Mouse (Mus musculus): Measurements from ENCODE around the gene Hormad2.

Hormad2 gene

GRCm38 (mm10) chr11:4446195-4446868 lies 5.4 kb upstream of the Hormad2 start:
- no peak for DNase-seq (ENCODE audit: low read depth, low spot score)

GRCm38 (mm10) chr11:4442280-4442679 lies 1.4 kb upstream of the Hormad2 start:
- no peak for DNase-seq (ENCODE audit: low read depth, low spot score)

DNA sequence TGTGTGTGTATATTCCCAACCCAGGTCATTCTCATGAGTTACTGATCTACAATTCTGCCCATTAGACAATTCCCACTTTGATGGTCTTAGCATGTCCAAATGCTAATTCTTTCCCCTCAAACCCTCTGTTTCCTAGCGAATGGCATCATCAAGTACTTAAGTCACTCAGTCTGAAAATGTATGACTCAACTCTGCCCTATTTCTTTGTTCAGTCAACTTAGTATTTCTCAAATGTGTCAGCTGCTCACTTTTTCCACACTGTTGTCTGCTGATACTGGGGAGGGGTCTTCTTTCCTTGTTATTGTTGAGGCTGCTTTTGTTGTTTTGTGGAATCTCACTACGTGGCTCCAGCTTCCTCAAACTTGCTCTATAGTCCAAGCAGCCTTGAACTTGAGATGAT lies 2.7 kb downstream of the Hormad2 start:
- no peak for DNase-seq (ENCODE audit: low read depth, low spot score)

DNA sequence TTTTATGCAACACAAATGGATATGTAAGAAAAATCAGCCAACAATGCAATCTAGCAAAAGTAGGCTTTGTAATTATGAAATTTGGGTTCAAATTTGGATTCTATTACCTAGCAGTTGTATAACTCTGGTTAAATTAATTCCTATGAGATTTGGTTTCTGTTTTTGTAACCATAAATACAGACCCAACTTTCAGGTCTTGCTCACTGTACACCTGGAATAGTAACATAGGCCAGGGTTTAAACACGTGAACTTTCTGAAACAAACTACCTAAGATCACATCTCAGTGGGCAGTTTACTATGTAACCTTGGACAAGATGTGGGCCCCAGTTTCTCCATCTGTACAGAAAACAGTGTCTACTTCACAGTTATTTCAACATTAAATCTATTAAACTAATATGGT lies 3.6 kb downstream of the Hormad2 start:
- DNase-seq (ENCODE audit: low read depth, low spot score), result no peak

DNA sequence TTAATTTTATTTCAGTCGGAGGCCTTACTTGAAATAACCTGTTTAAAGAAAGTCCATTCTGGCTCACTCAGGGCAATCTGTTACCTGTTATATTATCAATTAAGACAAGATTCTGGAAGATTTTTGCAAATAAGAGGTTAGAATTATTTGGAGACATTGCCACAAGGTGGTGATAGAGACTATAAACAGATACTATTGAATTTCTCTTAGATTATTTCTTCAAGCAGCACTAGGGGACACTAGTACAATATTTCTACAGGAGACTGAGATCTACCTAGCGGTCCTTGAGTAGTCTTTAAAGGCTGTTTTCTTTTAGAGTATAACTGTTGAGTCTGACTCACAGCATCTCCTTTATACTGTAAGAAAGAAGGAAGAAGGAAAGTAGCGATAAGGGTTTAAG lies 4.3 kb downstream of the Hormad2 start:
- DNase-seq (ENCODE audit: low read depth, low spot score), result no peak

DNA sequence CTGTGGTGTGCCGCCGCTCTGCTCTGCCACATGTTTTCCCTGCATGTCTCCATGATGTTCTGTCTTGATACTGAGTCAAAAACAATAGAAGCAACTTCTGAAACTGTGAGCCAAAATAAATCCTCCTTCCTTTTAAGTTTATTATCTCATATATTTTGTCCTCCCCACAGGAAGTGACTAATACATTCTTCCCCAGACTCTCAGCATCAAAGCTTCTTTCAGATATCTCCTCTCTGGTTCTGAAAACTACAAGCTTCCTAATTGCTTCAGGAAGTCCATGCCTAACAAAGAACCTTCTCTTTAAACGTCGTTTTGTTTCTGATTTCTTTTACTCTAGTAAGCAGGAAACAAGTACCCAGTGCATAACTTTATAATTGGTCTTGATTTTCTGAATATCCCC lies 6.4 kb downstream of the Hormad2 start:
- DNase-seq (ENCODE audit: low read depth, low spot score), result no peak

- DNase-seq (ENCODE audit: low read depth, low spot score), result no peak
Observed at GRCm38 (mm10) chr11:4423818-4424217, 17.1 kb downstream of the Hormad2 start.

- no peak for DNase-seq (ENCODE audit: low read depth, low spot score)
Observed at GRCm38 (mm10) chr11:4422494-4423425, 18.1 kb downstream of the Hormad2 start.

- no peak for DNase-seq (ENCODE audit: low read depth, low spot score)
Observed at GRCm38 (mm10) chr11:4421933-4422488, 18.9 kb downstream of the Hormad2 start.

DNA sequence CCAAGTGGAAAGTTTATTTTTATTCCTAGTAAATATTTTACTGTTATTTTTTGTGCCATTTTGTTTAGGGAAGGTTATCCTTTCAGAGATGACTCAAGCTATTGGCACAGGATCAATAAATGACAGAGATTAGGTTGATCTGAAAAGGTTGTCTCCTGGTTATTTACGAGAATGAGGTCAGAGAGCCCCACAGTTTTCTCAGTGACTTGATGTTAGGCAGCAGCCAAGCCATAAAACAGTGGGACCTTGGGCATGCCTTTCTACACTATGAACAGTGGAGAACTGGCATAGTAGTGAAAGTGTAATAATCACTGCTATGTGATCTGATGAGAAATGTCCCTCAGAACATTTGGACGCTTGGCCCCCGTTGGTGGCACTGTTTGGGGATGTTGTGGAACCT lies 22.9 kb downstream of the Hormad2 start:
- DNase-seq (ENCODE audit: low read depth, low spot score), result no peak

DNA sequence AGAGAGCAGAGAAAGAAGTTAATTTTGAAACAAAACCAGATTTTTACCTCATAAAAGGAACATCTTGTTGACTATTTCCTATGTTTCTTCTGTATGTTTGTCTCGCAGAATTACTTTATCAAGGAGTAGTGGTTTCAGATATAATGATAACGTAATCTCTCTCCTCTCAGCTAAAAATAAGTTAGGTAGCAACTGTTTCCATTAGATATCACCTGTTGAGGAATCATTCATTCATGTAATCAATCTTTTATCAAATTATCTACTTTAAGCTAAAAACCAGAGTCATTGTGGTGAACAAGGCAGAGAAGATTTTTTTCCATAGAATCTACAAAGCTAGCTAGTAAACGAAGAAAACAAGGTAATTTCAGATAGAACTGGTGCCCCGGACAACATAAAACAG lies 28.6 kb downstream of the Hormad2 start:
- no peak for DNase-seq (ENCODE audit: low read depth, low spot score)

- no peak for DNase-seq (ENCODE audit: low read depth, low spot score)
Observed at GRCm38 (mm10) chr11:4404277-4404676, 36.6 kb downstream of the Hormad2 start.

DNA sequence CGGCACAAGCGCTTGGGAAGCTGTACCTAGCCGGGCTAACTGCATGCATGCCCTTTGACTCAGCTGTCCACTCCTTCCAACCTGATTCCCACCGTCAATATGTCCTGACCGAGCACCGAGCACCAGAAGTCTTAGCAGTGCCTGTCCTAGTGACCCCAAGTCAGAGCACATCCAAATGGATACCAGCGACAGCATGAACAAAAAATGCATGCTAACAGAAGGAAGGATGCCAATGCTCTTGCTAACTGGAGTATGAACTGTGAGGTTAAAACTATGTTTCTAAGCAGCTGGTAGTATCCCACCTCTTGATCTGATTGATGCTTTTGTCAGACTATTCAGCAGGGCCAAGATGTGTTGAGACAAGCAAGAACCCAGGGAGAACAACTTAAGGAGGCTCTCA lies 37.5 kb downstream of the Hormad2 start:
- no peak for DNase-seq (ENCODE audit: low read depth, low spot score)

DNA sequence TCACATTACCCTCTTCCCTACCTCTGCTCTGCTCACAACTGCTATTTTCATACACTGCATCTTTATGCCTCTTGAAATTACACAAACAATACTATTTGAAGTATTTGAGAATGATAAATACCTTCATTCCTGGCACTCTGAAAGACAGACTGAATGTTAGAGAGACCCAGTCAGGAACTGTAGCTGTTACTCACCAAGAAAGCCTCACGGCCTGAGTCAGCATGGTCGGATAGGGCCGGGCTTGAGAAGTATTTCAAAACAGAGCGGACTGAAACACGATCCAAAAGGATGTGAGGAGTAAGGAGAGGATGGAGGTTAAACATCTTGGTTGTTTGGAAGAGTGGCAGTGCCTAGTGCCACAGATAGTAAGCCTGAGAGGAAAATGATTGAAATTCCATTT lies 39.7 kb downstream of the Hormad2 start:
- no peak for DNase-seq (ENCODE audit: low read depth, low spot score)

DNA sequence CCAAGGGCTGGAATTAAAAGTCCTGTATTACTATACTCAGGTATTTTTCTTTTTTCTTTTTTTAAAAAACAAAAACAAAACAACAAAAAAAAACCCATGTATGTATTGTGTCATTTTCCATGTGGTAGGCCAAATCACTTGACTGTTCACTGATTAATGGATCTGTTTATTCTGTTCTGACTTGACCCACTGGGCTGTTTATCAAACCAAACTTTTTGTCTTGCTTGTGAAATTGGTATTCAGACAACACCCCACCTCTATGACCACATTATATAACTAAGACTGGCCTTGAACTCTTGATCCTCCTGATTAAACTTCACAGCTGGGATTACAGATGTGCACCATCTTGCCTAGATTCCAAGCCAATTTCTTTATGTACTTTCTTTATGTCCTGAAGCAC lies 46.7 kb downstream of the Hormad2 start:
- no peak for DNase-seq (ENCODE audit: low read depth, low spot score)

- no peak for DNase-seq (ENCODE audit: low read depth, low spot score)
Observed at GRCm38 (mm10) chr11:4388018-4388417, 52.9 kb downstream of the Hormad2 start.

- DNase-seq (ENCODE audit: low read depth, low spot score), result no peak
Observed at GRCm38 (mm10) chr11:4382321-4382720, 58.6 kb downstream of the Hormad2 start.

DNA sequence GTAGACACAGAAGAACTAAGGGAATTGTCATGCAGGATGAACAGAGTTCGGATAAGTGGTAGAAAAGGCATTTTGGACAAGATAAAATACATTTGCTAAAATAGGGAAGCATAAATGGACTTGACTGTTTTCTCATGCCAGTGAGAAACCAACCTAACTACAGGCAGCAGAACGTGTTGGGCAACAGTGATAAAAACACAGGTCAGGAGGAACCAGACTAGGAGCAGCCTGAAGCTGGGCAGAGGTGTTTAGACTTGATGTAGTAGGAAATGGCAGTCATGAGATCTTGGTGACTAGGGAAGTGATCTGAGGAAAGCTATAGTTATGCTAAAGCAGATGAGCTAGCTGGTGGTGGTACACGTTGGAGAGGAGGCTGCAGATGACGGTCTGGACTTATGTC lies 61.0 kb downstream of the Hormad2 start:
- no peak for DNase-seq (ENCODE audit: low read depth, low spot score)

- no peak for DNase-seq (ENCODE audit: low read depth, low spot score)
Observed at GRCm38 (mm10) chr11:4366389-4366788, 74.5 kb downstream of the Hormad2 start.

DNA sequence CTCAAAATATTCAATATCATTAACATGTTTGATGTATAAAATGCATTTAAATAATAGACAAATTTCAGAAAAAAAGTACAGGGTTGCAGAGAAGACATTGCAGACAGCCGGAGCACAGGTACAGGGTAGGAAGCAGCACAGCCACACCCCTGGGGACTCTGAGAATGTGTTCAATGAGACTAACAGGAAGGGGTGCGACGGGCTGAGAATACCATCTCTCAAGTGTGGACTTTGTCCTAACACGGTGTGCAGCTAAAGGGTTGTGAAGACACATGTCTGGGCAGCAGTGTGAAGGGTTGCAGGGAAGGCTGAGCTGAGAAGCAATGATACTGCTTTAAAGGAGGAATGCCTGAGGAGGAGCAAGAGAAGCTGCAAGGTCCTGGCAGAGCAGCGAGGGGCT lies 85.5 kb downstream of the Hormad2 start:
- DNase-seq (ENCODE audit: low read depth, low spot score), result no peak

- DNase-seq (ENCODE audit: low read depth, low spot score), result no peak
Observed at GRCm38 (mm10) chr11:4352637-4353036, 88.3 kb downstream of the Hormad2 start.

- no peak for DNase-seq (ENCODE audit: low read depth, low spot score)
Observed at GRCm38 (mm10) chr11:4343926-4344325, 97.0 kb downstream of the Hormad2 start.

DNA sequence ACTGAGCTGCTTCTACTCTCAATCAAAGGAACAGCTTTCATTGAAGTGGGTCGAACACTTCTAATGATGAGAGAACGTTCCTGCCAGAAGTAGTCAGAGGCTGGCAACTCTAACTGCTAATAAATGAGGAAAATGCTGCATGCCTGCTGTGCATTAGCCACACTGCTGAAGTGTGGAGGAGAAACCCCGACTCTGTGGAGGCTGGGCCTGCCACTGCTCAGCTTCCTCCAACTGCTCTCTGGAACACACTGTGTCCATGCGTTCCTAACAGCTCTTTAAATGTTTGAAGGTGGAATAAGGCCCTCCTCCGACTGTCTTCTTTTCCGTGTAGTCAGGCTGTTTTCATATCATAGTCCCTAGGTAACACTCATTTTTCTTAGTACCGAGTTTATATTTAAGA lies 98.9 kb downstream of the Hormad2 start:
- no peak for DNase-seq (ENCODE audit: low read depth, low spot score)
